Mouse (Mus musculus) kidney, postnatal 14 days (tissue): ENCODE results near the gene Tnfrsf18.
A peak's percentile ranks its signal among the peaks of the same experiment; 100 is the strongest.

ENCODE experiments used
- DNase-seq: peaks from one replicate; pipeline ENCODE4 v3.0.0; 2022; ENCODE audit warnings: mixed read lengths

The Tnfrsf18 gene

DNA sequence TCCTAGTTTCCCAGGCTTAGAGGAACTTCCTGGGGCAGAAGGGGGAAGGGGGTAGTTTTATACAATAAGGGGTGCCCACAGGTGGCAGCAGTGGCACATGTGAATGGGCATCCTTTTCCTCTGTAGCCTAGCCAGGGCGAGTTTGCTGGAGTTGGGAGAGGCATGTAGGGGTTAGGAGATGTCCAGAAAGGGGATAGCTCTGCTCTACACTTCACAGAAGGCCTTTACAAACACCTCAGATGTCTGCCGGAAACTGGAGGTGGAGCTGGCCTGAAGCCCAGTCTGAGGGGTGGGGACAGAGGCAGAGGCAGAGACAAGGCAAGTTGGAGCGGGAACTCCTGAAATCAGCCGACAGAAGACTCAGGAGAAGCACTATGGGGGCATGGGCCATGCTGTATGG, at the start of gene Tnfrsf18:
Gene Tnfrsf18 (plus strand): TSS at position 152 of the 400 bp plus-strand sequence.
- DNase-seq, result peak; percentile 54

DNA sequence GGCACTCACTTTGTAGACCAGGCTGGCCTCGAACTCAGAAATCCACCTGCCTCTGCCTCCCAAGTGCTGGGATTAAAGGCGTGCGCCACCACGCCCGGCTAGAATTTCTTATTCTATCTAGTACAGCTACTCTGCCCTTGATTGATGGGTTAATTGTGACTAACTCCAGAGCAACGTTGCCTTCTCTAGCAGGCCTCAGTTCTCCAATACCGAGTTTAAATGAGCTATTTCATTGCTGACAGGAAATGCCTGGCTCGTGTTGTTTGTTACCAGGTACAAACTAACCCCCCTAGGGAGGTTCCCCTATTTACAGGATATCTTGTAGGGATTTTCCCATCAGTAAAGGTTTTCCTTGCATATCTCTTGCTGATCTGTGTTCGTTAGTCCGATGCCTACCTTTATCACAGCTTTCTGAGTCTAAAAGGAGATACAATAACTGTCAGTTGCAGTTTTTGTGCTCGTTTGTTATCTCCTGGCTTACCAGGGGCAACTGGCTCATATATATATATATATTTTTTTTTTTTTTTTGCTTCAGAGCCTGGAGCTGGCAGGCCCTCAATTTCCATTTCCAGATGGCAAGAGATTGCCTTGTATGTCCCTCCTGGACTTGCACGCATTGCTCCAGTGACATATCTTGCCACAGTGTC, 44.4 kb upstream of the Tnfrsf18 start:
- DNase-seq, result no peak

DNA sequence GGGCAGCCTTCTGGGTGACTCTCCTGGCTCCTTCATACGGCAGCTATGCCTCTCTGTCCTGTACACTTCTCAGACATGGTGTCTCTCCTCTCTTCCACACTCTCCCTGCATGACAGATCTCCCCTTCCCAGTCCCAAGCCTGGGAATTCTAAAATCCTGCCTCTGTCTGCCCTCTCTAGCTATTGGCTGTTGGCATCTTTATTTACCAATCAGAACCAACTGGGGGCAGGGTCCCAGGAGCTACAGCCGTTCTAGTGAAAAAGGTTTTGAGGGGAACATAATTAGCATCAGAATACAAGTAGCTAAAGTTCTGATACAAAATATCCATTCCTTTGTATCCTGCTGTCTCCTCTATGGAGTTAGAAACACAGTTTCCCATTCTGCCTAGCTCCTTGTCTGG, 42.2 kb upstream of the Tnfrsf18 start:
- no peak for DNase-seq

DNA sequence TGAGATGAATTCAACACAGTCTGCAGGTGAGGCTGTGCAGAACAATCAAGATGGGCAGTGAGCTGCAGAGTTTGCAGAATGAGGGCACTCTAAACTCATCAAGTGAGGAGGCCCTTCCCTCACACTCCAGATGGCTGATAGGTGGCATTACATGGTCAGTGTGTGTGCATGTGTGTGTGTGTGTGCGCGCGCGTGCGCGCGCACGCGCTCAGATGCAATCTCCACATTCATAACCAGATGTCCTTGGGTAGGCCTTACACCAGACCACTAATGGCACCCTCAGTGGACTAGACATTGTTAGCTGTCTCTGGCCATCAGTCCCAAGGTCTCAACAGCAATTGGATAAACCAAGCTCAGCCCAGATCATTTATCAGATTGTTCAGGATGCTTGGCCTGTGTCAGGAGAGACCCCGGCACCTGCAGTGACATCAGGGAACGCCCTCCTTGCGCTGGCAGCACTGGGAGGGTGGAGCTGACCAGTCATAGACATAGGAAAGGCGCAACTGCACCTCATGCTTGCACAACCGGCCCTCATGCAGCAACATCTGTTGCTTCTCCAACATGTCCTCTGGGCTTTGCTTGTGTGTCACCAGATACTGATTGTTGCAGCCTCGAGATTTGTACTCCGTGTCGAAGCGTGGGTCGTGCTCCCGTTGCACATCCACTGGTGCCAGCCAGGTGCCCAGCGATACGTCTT, 34.6 kb upstream of the Tnfrsf18 start:
- DNase-seq, result no peak

DNA sequence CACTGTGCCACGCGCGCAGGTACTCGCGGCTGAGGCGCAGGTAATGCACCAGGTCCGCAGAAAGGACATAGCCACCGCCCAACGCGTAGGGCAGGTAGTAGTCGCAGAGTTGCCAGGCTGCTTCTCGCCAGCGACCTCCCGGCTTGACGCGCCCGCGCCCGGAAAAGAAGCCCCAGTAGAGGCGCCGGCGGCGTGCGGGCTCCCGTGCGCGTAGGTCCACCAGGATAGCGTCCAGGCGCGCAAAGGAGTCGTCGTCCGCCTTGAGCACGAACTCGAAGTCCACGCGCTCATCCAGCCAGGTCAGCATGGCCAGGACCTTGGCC, 34.1 kb upstream of the Tnfrsf18 start:
- DNase-seq, result no peak

DNA sequence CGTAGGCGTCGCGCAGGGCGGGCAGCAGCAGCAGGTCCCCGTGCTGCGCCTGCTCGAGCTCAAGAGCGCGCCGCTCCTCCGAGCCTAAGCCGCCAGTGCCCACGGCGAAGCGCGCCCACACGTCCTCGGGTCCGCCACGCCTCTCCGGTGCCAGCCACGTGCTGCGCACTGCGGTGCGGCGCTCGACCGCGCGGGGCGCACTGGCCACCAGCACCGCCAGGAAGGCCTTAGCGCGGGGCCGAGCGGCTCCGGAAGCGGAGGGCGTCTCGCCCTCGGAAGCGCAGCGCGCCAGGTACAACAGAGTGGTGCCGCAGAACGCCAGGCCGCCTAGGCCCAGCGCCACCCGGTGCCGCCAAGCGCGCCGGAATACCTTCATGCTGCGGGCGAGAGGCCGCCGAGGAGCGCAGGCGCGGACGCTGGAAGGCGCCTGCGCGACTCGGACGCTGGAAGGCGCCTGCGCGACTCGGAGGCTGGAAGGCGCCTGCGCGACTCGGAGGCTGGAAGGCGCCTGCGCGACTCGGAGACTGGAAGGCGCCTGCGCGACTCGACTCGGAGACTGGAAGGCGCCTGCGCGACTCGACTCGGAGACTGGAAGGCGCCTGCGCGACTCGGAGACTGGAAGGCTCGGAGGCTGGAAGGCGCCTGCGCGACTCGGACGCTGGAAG, 33.6 kb upstream of the Tnfrsf18 start, which contains the start of the genes B3galt6 and Sdf4:
Gene B3galt6 (minus strand): TSS at position 409 of the 665 bp plus-strand sequence.
Gene Sdf4 (plus strand): TSS at position 632 of the 665 bp plus-strand sequence.
- DNase-seq, result peak; percentile 91

DNA sequence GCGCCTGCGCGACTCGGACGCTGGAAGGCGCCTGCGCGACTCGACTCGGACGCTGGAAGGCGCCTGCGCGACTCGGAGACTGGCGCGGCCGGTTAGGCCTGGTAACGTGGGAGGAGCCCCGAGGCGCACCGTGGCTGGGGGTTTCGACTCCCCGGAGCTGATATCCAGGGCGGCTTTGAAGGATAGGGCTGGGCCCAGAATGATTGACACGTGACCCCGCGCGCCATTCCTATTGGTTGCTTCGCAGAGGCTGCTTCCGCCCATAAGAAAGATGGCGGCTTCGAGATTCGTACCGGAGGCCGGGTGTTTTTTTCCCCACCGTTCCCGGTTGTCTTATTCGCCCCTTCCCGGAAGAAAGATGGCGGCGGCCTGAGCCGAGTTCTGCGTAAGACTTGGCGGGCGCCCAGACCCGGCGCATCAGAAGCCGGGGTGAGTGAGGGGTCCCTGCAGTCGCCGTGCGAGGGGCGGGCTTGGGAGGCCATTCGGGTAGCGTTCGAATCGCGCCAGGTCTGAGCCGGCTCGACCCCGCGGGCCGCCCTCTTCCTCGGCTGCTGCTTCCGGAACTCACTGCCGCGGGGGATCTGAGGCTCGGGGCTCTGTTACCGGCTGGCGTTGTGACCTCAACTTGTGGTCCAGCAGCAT, 32.9 kb upstream of the Tnfrsf18 start:
- DNase-seq, result peak; percentile 96

DNA sequence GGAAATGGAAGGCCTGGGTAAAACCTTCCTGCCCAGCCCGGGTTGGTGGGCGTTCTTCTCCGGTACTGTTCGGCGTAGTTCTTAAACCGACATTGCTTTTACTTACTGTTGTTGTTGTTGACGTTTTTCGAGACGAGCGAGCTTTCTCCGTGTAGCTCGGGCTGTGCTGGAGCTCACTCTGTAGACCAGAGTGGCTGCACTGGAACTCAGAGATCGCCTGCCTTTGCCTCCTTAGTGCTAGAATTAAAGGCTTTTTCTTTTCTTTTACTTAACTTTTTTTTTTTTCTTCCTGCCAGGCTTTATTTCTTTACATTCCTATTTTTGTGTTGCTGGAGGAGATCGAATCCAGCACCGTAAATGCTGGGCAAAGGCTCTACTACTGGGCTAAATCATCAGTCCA, 32.4 kb upstream of the Tnfrsf18 start:
- no peak for DNase-seq

DNA sequence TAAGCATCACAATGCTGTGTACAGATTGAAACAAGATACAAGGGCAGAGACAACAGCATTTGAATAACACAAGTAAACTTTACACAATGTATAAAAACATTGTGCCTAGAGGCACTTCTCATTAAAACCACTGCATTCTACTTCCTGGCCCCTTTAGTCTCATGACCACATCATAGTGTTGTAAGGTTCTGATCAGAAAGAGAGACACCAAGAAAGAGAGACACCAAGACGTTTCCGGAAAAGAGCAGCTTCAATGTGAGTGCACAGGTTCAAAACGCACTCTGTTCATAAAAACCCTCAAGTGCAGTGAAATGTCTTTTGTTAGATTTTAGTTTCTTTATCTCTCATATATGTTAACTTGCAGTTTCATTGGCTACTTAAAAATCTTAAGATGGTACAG, 21.9 kb upstream of the Tnfrsf18 start:
- no peak for DNase-seq

DNA sequence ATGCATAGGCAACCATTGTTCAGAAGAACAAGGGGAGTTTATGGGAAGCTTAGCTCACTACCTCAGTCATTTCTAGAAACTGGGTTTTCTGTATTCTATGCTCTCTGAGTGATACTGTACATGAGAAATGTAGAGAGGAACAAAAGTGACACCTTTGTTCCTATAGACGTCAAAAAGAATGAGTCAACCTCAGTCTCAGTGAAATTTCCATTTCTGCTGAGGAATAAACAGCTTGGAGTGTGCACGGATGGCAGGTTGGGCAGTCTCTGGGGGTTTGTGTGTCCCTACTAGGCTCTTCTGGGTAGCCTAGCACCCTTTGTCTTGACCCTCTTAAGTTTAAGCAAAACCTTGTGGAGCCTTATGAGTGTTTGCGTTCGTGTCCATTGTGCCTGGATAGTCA, 17.6 kb upstream of the Tnfrsf18 start:
- DNase-seq, result no peak

DNA sequence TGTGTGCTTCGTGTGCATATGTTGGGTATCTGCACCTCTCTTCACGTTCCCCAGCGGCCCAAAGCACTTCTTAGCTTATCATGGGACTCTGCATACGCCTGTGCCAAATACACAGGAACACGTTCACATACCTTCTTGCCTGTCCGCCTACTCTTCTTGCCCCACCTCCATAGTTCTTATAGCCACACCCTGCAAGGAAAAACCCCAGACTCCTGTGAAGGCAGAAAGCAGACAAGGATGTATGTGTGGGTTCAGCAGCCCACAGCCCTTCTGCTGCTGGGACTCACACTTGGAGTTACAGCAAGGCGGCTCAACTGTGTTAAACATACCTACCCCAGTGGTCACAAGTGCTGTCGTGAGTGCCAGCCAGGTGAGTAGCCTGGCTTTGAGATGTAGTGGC, 12.3 kb upstream of the Tnfrsf18 start, which contains the start of gene Tnfrsf4:
Gene Tnfrsf4 (plus strand): TSS at position 207 of the 400 bp plus-strand sequence.
- no peak for DNase-seq

DNA sequence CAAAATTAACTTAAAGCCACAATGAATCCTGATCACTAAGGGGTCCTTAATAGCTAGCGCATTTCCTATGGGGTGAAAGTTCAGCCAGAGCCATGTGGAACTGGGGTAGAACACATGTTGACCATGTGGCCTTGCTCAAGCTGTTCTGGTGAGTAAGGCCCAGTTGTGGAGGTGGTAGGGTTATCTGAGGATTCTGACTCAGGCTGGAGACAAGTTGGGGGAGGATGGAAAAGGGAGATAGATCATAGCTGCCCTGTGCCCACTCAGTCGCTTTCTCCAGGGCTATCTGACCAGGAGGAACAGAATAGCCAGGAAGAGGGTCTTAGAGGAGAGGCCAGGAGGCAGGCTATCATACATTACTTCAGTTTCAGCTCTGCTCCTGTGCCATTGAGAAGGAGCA, 11.5 kb upstream of the Tnfrsf18 start:
- no peak for DNase-seq

DNA sequence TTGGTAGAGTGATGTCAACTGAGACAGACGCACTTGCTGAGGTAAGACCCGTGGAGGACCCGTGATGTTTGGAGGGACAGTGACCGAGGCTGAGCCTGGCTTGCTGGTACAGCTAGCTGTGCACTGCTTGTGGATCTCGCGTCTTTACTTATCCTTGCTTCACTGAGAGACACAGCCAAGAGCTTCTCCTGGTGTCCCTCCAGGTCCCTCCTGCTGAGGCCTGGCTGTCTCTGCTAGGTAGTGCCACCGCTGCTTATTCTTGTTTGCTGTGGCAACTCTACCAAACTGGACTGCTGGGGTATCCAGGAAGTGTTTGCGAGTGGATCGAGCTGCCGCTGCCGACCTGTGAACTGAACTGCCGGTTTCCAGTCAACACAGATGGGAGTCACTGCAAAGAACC, 6.2 kb upstream of the Tnfrsf18 start:
- DNase-seq, result no peak

DNA sequence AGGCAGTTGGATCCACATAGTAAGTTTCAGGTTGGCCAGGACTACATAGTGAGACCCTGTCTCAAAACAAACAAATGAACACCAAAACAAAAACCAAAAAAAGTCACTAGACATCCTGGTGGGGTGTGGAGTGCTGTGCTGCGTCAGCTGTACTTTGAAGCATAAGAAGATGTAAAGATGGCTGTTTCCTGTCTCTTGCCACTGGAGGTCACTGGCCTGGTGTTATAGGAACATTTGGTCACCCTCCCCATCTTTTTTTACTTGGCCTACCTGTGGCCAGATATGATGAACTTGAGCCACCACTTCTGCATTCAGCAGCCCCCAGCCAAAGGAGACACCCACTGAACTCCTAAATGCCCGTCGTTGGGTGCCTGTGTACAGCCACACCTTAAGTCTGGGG, 4.6 kb upstream of the Tnfrsf18 start:
- DNase-seq, result no peak

DNA sequence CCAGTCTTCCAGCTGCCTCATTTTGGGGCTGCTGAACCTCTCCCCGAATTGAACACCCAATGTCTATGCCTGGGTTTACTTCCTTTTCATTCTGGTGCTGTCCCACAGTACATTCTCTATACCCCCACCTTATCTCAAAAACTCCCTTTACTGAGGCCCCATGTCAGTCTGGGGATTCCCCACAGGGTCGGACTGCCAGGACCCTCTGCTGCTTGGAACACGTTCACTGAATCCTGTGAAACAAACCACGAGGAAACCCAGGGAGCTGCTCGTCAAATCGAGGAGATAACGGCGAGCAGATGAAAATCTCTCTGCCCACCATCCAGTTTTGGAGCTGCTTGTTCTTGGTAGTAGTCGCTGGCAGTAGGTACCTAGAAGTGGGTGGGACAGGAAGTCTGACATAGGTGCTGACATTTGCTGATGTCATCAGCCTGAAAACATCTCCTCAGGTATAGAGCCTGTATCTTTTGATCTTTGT, 4.0 kb upstream of the Tnfrsf18 start:
- no peak for DNase-seq

DNA sequence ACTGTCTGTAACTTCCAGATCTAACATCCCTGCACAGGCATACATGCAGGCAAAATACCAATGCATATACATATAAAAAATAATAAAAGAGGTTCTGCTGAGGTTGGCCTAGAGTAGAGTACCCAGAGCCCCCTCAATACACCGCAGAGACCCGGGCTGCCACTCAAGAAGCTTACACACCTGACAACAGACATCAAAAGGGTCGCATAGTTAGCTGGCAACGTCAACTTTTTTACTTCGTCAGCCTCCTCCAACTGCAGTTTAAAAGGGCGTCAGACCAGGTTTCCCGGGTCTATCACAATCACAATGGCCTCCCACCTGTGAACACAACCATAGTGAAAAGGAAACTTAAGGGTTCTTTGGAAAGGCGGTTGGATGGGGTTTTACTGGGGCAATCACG, 2.4 kb upstream of the Tnfrsf18 start:
- DNase-seq, result no peak

DNA sequence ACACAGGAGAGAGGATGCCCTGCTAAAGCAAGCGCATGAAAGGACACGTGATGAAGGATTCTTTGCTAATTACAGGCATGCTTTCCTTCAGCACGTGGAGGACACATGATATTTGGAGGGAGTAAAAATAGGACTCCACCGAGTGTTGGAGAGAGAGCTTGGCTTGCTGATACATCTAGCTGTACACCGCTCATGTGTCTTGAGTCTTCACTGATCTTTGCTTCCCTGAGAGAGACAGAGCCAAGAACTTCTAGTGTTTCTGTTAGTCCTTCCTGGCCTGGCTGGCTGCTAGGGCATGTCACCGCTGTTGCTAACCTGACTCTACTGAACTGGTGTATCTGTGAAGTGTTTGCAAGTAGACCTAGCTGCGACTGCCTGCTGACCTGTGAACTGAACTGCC, 1.8 kb upstream of the Tnfrsf18 start:
- DNase-seq, result no peak

DNA sequence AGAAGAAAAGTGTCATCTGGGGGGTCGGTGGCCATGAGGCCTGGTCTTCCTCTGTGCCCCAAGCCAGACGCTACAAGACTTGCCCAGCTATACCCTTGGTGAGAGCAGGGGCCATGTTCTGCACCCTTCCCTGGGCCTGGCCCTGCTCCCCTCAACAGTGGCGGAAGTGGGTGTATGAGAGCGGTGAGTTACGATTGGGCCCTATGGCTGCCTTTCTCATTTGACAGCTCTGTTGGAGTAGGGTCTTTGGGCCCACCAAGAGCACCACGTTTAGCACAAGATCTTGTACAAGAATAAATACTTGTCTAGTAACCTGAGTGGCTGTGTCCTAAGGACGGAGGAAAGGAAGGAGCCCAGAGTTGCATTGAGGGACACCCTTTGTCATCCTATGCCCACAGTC, 2.6 kb downstream of the Tnfrsf18 start:
- DNase-seq, result no peak

DNA sequence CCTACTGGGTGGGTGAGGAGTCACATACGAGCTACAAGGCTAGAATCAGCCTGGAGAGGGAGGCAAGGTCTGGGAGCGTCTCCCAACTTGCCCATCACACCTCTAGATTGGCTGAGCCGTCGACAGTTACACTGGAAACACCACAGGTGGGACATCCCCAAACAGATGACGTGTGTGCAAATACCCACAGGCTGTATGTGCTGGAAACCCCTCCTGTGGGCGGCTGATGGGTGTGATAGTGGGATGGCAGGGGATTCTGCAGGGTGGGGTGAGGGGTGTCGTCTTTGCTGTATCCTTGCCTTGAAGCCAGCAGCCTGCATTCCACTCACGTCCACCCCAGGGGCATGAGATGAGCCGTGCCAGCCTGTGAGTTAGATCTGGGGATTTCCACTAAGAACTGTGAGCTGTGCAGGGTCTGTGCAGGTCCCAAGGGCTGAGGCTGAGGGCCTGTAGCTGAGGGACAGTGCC, 4.7 kb downstream of the Tnfrsf18 start:
- DNase-seq, result no peak

DNA sequence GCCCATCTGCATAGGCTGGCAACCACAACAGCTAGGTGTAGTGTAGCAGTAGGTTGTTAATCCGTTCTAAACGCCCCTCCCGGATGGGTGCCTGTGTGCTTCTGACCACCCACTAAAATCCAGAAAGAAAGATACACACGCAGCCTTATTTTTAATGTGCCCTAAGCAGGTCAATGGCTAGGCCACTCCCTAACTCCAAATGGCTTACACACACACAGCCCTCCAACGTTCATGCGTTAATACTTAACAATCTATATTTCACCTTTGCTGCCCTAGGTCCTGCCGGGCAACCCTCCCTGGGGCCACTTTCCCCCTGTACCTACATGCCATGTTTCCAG, 5.3 kb downstream of the Tnfrsf18 start:
- no peak for DNase-seq

DNA sequence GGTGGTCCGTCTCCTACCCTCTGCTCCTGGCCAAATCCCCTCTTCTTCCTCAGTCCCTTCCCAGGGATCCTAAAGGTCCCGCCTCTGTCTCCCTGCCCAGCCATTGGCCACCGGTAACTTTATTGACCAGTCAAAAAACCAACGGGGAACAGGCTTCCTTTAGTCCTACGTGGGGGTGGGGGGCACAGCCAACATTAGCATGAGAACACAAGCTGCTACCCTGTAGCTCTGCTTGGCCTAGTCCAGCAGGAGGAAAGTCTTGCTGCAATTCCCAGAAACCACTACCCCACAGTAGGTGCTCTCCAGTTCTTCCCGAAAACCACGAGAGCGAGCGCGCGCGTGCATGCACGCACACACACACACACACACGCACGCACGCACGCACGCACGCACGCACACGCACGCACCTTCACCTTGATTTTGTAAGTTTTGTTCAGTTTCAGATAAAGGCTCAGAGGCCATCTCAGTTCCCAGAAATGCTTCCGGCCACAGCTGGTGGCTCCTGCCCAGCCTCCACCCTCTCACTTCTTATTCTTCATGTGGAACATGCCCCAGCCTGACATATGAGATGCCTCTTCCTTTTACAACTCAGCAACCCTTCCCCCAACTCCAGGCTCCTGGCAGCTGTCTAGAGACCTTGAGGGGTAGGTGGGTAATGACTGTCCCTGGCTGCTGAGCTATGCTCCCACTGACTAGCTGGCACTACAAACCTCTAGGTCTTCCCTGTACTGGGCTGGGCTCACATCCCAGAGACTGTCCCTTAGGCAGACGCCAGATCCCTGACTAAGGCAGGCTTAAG, 5.8 kb downstream of the Tnfrsf18 start:
- DNase-seq, result peak; percentile 88

DNA sequence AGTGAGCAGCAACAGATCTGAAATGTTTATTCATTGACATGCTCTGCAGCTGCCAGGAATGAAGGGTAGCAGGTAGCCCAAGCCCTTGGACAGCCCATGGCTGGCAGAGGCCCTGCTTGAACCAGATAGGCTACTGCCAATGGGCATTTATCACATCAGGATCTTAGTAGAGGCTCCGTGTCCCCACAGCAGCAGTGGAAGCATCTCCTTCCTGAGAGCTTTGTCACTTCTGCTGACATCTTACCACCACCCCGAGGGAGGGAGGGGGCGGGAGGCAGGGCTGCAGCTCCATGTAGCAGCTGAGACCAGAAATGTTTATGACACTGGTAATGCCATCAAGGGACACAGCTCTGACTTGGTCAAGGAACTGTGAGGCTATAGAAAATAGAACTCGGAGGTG, 6.9 kb downstream of the Tnfrsf18 start:
- DNase-seq, result peak; percentile 27
